Mouse (Mus musculus) cortical plate, adult 2 months (tissue): ENCODE measurements around the gene Snupn.
"Not testable (repeated sequence)": the region's sequence is repeated elsewhere in the genome, so short reads cannot be mapped to it uniquely, and the experiment has no call there.

Source experiments
- CTCF ChIP-seq: fragments of 200-500 bp; IDR thresholded peaks from 2 replicates; pipeline ENCODE4 v1.5.1; 2011; ENCODE audit warnings: mild to moderate bottlenecking, control low read depth, low read length; ENCODE audit not compliant: insufficient read depth; ENCODE audit errors: extremely low read depth
- POLR2A ChIP-seq: fragments of 200-500 bp; IDR thresholded peaks from 2 replicates; pipeline ENCODE4 v1.6.1; 2011; ENCODE audit warnings: mild to moderate bottlenecking, low read length, control low read depth; ENCODE audit not compliant: insufficient read depth; ENCODE audit errors: extremely low read depth

DNA sequence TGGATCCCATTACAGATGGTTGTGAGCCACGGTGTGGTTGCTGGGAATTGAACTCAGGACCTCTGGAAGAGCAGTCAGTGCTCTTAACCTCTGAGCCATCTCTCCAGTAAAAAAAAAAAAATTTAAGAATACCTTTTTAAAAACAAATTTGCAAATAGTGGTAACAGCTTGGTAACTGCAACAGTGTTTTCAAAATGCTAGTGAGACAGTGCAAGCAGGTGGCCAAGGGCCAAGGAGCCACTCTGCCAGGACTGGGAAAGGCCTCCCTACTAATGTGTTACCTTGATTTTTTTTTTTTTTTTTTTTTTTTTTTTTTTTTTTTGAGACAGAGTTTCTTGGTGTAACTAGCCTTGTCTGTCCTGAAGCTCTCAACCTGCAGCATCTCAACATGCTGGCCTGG, 46.5 kb downstream of the Snupn start:
- TF ChIP-seq POLR2A, CTCF: not testable (repeated sequence)
